Mouse (Mus musculus): Measurements from ENCODE around the gene Slx. TPM values are rescaled to one million over a fixed set of nuclear protein-coding genes. Genes with fewer than 3 reads are reported as not detected.
"Not testable (repeated sequence)": the region's sequence is repeated elsewhere in the genome, so short reads cannot be mapped to it uniquely, and the experiment has no call there.

The Slx gene
- polyA plus RNA-seq (2012; rRNA removed): not detected in 2 replicates

GRCm38 (mm10) chrX:26545465-26545864 is at the start of gene Slx:
Gene Slx, minus strand, starts transcription at chrX:26545565.
- not testable (repeated sequence) for H3K4me1 ChIP-seq (ENCODE audit: control insufficient read depth, insufficient read depth, low read length); H3K27ac ChIP-seq (ENCODE audit: insufficient read depth, low read length); H3K4me3 ChIP-seq (ENCODE audit: insufficient read depth, low read length)

Other genes with a start within 250 kb of the Slx start
- not detected in 2 replicates for gene Gm2030, start 235.5 kb downstream of the Slx start, polyA plus RNA-seq (2012; rRNA removed)
- not detected in 2 replicates for gene Gm14525, start 157.1 kb upstream of the Slx start, polyA plus RNA-seq (2012; rRNA removed)

Data from cortical plate, adult 2 months (tissue).